Mouse (Mus musculus) layer of hippocampus, postnatal 25 days (tissue): ENCODE measurements around the gene Glis3. TPM values are rescaled to one million over a fixed set of nuclear protein-coding genes. Genes with fewer than 3 reads are reported as not detected.

Source experiments
- total RNA-seq, 2 experiments: library from RNA; stranded (reverse); gene quantifications; 2 replicates each; pipeline ENCODE4 v1.2.3; 2021

The Glis3 gene
- total RNA-seq, 2 experiments from 2014 or later = 17.9 to 18.9 TPM

Other genes with a start within 250 kb of the Glis3 start
- gene Slc1a1, start 155.0 kb upstream of the Glis3 start, total RNA-seq = 100 to 1,000 TPM; 141 to 153 TPM